Mouse (Mus musculus): ENCODE results near the gene Sema4b. TPM values are rescaled to one million over a fixed set of nuclear protein-coding genes. Genes with fewer than 3 reads are reported as not detected.

Sema4b gene
- polyA plus RNA-seq, 1 experiment from 2014 or later, result 11.4 TPM

- peaks cover 7% of the 10 kb centered on the region; the same call in 1 of the 2 replicates for H3K4me1 ChIP-seq
- H3K4me3 ChIP-seq, result no peak overlapping the region
- H3K27me3 ChIP-seq (replicated peaks; ENCODE audit: low read depth, poor library complexity, severe bottlenecking), result no peaks in the 10 kb centered on the region
- H3K9me3 ChIP-seq, result no peaks in the 10 kb centered on the region
- no peak overlapping the region for H3K27ac ChIP-seq (replicated peaks)
- DNase-seq (ENCODE audit: low spot score), result no peak
- WGBS, result 67% methylated on average over 3 of the region's 3 CpGs
- no peaks in the 10 kb centered on the region for H3K36me3 ChIP-seq (replicated peaks)
These were observed 6.4 kb upstream of the Sema4b start for GRCm38 (mm10) chr7:80180202-80180601.

- no peak for DNase-seq (ENCODE audit: low spot score)
- H3K27ac ChIP-seq (replicated peaks), result no peak overlapping the region
- H3K4me1 ChIP-seq, result peaks cover 12% of the 10 kb centered on the region
- H3K4me3 ChIP-seq, result no peak overlapping the region
- no peaks in the 10 kb centered on the region for H3K9me3 ChIP-seq
- no peaks in the 10 kb centered on the region for H3K36me3 ChIP-seq (replicated peaks)
- H3K27me3 ChIP-seq (replicated peaks; ENCODE audit: low read depth, poor library complexity, severe bottlenecking), result peaks cover 2% of the 10 kb centered on the region; the same call in 1 of the 2 replicates
- 76% methylated on average over 2 of the region's 2 CpGs for WGBS
These were observed 5.6 kb upstream of the Sema4b start for GRCm38 (mm10) chr7:80181078-80181477.

- H3K4me3 ChIP-seq, result no peak overlapping the region
- peaks cover 13% of the 10 kb centered on the region; the same call in 1 of the 2 replicates for H3K27me3 ChIP-seq (replicated peaks; ENCODE audit: low read depth, poor library complexity, severe bottlenecking)
- peaks cover 22% of the 10 kb centered on the region for H3K4me1 ChIP-seq
- H3K27ac ChIP-seq (replicated peaks), result no peak overlapping the region
- no peak for DNase-seq (ENCODE audit: low spot score)
- no peaks in the 10 kb centered on the region for H3K36me3 ChIP-seq (replicated peaks)
- H3K9me3 ChIP-seq, result no peaks in the 10 kb centered on the region
These were observed 4.5 kb upstream of the Sema4b start for GRCm38 (mm10) chr7:80182139-80182538.

- 94% methylated on average over 1 of the region's 1 CpGs for WGBS
- Histone ChIP-seq H3K4me1 (peaks cover 34% of the 10 kb centered on the region), H3K9me3 (no peaks in the 10 kb centered on the region), H3K4me3 (no peak overlapping the region), H3K27ac (replicated peaks) (no peak overlapping the region), H3K27me3 (replicated peaks; ENCODE audit: low read depth, poor library complexity, severe bottlenecking) (peaks cover 14% of the 10 kb centered on the region; the same call in 1 of the 2 replicates), H3K36me3 (replicated peaks) (no peaks in the 10 kb centered on the region)
- no peak for DNase-seq (ENCODE audit: low spot score)
These were observed 3.2 kb upstream of the Sema4b start for GRCm38 (mm10) chr7:80183466-80183865.

- Histone ChIP-seq H3K27me3 (replicated peaks; ENCODE audit: low read depth, poor library complexity, severe bottlenecking) (peaks cover 14% of the 10 kb centered on the region; the same call in 1 of the 2 replicates), H3K36me3 (replicated peaks) (no peaks in the 10 kb centered on the region), H3K4me1 (peaks cover 39% of the 10 kb centered on the region), H3K4me3 (no peak overlapping the region), H3K9me3 (no peaks in the 10 kb centered on the region), H3K27ac (replicated peaks) (peak overlapping the region; percentile 44; the same call in 1 of the 2 replicates)
- WGBS, result 55% methylated on average over 5 of the region's 5 CpGs
- no peak for DNase-seq (ENCODE audit: low spot score)
These were observed 2.7 kb upstream of the Sema4b start for GRCm38 (mm10) chr7:80183969-80184368.

- H3K27me3 ChIP-seq (replicated peaks; ENCODE audit: low read depth, poor library complexity, severe bottlenecking), result peaks cover 14% of the 10 kb centered on the region; the same call in 1 of the 2 replicates
- no peaks in the 10 kb centered on the region for H3K9me3 ChIP-seq
- H3K36me3 ChIP-seq (replicated peaks), result no peaks in the 10 kb centered on the region
- DNase-seq (ENCODE audit: low spot score), result no peak
- H3K4me1 ChIP-seq, result peaks cover 45% of the 10 kb centered on the region
- no peak overlapping the region for H3K4me3 ChIP-seq
- 77% methylated on average over 4 of the region's 4 CpGs for WGBS
- H3K27ac ChIP-seq (replicated peaks), result no peak overlapping the region
These were observed 2.1 kb upstream of the Sema4b start for GRCm38 (mm10) chr7:80184551-80184950.

DNA sequence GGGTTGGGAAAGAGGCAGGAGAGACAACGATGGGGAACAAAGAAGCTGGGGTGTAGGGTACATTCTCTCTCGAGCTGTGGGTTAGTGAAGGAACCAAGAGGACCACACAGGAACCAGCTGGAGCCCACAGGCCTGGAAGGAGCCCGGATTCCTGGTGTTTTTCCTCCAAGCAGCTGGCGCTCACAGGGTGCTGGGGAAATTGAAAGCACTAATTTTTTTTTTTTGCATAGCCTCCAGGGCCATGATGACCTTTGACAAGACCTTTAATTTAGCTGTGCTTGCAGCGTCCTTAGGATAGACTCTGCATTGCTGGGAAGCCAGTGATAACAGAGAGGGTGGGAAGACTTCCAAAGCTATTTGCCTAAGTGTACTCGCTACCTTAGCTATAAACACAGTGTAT, 1.7 kb upstream of the Sema4b start:
- Histone ChIP-seq H3K4me1 (peaks cover 47% of the 10 kb centered on the region), H3K36me3 (replicated peaks) (no peaks in the 10 kb centered on the region), H3K27me3 (replicated peaks; ENCODE audit: low read depth, poor library complexity, severe bottlenecking) (peaks cover 14% of the 10 kb centered on the region; the same call in 1 of the 2 replicates), H3K9me3 (no peaks in the 10 kb centered on the region), H3K4me3 (no peak overlapping the region), H3K27ac (replicated peaks) (no peak overlapping the region)
- no peak for DNase-seq (ENCODE audit: low spot score)
- 47% methylated on average over 6 of the region's 6 CpGs for WGBS

- Histone ChIP-seq H3K9me3 (no peaks in the 10 kb centered on the region), H3K36me3 (replicated peaks) (no peaks in the 10 kb centered on the region), H3K27ac (replicated peaks) (peak overlapping the region; percentile 91), H3K4me3 (peak overlapping the region; percentile 68), H3K27me3 (replicated peaks; ENCODE audit: low read depth, poor library complexity, severe bottlenecking) (peaks cover 14% of the 10 kb centered on the region; the same call in 1 of the 2 replicates), H3K4me1 (peaks cover 52% of the 10 kb centered on the region)
- no peak for DNase-seq (ENCODE audit: low spot score)
- WGBS, result 15% methylated on average over 8 of the region's 8 CpGs
These were observed 620 bp upstream of the Sema4b start for GRCm38 (mm10) chr7:80186021-80186420.

DNA sequence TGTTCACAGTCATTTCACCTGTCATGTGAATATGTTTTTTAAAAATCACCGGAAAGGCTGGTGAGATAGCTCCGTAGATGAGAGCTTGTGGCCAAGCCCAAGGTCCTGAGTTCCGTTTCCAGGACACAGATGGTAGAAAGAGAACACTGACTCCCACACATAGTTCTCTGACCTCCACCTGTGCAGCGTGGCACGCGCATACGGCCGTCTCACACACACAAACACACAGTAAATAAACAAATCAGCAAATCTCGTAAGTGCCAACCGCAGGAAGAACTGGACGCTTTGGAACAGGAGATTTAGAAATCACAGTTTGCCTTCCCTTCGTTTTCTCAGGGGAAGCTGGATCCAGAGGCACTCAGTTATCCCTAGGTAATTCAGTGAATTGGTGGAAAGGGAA, 860 bp downstream of the Sema4b start:
- no peaks in the 10 kb centered on the region for H3K9me3 ChIP-seq
- H3K27me3 ChIP-seq (replicated peaks; ENCODE audit: low read depth, poor library complexity, severe bottlenecking), result peaks cover 14% of the 10 kb centered on the region; the same call in 1 of the 2 replicates
- H3K27ac ChIP-seq (replicated peaks), result peak overlapping the region; percentile 91
- 72% methylated on average over 12 of the region's 12 CpGs for WGBS
- no peaks in the 10 kb centered on the region for H3K36me3 ChIP-seq (replicated peaks)
- H3K4me3 ChIP-seq, result peak overlapping the region; percentile 68
- no peak for DNase-seq (ENCODE audit: low spot score)
- H3K4me1 ChIP-seq, result peaks cover 67% of the 10 kb centered on the region

DNA sequence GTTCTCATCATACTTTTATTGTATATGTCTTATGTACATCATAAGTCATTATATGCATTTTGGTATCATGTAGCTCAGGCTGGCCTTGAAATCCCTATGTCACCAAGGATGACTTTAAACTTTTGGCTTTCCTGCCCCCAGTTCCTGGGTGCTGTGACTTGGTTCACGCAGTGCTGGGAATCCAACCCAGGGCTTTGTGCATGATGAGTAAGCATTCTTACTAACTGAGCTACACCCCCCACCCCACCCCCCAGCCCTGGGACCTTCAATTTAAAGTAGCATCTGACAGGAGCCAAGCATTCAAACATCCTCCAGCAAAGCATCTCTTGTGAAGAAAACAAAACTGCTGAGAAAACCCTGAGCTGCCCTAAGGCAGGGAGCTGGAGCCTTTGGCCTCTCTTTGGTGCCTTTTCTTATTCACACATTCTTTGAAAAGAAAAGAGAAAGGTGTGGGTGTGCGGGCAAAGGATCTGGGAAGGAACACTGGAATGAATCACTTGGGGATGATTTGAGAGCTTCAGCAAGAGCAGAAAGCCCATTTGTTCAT, 2.0 kb downstream of the Sema4b start:
- no peak overlapping the region for H3K4me3 ChIP-seq

GRCm38 (mm10) chr7:80189147-80189933, 2.7 kb downstream of the Sema4b start:
- 53% methylated on average over 11 of the region's 11 CpGs for WGBS
- DNase-seq (ENCODE audit: low spot score), result no peak
- H3K9me3 ChIP-seq, result no peaks in the 10 kb centered on the region
- H3K27ac ChIP-seq (replicated peaks), result peak overlapping the region; percentile 69
- no peaks in the 10 kb centered on the region for H3K36me3 ChIP-seq (replicated peaks)
- peak overlapping the region; percentile 16; the same call in 1 of the 2 replicates for H3K4me3 ChIP-seq
- H3K4me1 ChIP-seq, result peaks cover 69% of the 10 kb centered on the region
- H3K27me3 ChIP-seq (replicated peaks; ENCODE audit: low read depth, poor library complexity, severe bottlenecking), result peaks cover 14% of the 10 kb centered on the region; the same call in 1 of the 2 replicates

More for the DNA sequence above, 2.0 kb downstream of the Sema4b start:
- WGBS, result 59% methylated on average over 2 of the region's 2 CpGs
- H3K27ac ChIP-seq (replicated peaks), result peak overlapping the region; percentile 69
- no peaks in the 10 kb centered on the region for H3K9me3 ChIP-seq
- DNase-seq (ENCODE audit: low spot score), result no peak
- no peaks in the 10 kb centered on the region for H3K36me3 ChIP-seq (replicated peaks)
- H3K4me1 ChIP-seq, result peaks cover 72% of the 10 kb centered on the region
- H3K27me3 ChIP-seq (replicated peaks; ENCODE audit: low read depth, poor library complexity, severe bottlenecking), result peaks cover 14% of the 10 kb centered on the region; the same call in 1 of the 2 replicates

DNA sequence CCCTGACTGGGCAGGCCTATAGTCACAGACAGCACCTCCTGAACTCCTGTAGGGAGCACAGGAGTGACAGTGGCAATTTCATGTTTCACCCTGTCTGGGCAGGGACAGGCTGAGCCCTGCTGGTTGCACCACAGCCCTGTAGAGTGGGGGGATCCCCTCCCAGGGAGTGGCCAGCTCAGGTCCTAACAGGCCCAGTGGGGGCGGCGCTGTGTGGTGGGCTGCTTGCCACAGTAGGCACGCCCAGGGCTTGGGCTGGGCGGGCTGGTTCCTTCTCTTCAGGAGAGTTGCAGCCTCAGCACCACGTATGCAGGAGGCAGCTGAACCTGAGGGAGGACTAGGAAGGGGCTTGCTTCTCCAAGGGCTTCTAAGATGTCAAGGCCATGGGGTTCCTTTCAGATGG, 4.8 kb downstream of the Sema4b start:
- WGBS, result 52% methylated on average over 5 of the region's 5 CpGs
- Histone ChIP-seq H3K27me3 (replicated peaks; ENCODE audit: low read depth, poor library complexity, severe bottlenecking) (peaks cover 8% of the 10 kb centered on the region; the same call in 1 of the 2 replicates), H3K27ac (replicated peaks) (peak overlapping the region; percentile 91), H3K36me3 (replicated peaks) (no peaks in the 10 kb centered on the region), H3K9me3 (no peaks in the 10 kb centered on the region), H3K4me3 (0 out of 2 replicates have a peak overlapping the region, but pooled peaks have one; percentile 16), H3K4me1 (peaks cover 56% of the 10 kb centered on the region)
- peak; percentile 64 for DNase-seq (ENCODE audit: low spot score)
